Mouse (Mus musculus) cerebellum, postnatal 25 days (tissue): ENCODE data around the gene Dynll2.

Experiments
- DNase-seq, 2 experiments: peaks; one replicate each; pipeline ENCODE4 v3.0.0; 2021; ENCODE audit warnings: mixed read lengths in 2 of 2

Gene Dynll2

DNA sequence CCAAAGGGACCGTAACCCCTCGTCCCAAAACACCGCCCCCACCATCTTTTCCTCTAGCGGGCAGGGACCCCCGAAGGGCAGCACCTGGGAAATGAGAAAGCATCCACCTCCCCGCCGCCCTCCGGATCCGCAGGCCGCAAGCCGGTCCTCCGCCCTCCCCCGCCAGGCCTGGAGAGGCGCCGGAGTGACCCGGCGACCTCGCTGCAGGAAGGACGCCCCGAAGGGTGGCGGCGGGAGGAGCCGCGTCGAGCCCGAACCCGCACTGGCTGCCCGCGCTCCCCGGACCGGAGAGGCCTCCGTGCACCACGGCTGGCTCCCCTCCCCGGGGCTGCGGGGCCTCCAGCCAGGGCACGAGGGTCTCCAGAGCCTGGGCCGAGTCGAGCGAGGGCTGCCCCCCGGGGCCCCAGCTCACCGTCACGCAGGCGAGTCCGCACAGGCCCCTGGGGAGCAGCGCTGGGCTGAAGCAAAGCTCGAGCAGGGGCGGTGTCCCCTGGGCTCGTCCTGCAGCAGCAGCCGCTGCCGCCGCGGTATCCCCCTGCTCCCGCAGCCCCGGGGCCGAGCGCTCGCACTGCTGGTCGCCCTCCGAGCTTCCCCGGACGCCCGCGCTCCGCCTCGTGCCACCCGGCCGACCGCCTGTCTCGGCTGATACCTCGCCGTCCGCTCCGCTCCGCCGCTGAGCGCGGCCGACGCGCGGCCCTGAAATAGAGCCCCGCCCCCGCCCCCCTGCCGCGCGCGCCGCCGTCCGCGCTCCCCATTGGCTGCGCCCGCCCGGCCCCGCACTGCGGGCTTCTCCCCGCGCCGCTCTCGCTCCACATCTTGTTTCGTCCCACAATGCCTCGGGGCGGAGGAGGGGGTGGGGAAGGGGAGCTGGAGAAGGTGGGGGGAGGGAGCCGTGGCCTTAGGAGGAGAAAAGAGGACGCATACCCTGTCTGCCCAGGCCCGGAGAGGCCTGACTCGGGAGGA lies at the start of gene Dynll2:
Gene Dynll2, minus strand, starts transcription at position 703 of the 963 bp plus-strand sequence.
- DNase-seq = peak; percentile 91 to 97

DNA sequence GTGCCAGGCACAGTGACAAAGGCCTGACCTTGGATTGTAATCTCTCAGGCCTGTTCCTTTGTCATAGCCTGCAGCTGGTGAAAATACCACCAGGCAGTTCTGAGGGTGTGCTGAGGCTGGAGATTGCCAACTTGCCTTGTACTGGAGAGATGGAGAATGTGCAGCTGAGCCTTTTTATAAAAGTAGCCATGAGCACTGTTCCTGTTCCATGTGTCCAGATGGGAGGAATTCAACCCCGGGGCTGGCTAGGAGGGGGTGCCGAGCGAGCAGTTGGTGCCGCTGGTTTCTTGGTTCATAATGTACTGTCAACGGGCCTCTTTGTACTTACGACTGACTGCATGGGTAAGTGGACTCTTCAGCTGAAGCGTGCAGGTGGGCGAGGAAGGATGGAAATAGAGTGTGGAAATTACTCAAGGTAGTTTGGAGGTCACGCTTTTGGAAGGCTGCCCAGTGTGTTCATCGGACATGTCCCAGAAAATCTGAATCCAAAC lies 49.5 kb upstream of the Dynll2 start:
- DNase-seq = no peak

DNA sequence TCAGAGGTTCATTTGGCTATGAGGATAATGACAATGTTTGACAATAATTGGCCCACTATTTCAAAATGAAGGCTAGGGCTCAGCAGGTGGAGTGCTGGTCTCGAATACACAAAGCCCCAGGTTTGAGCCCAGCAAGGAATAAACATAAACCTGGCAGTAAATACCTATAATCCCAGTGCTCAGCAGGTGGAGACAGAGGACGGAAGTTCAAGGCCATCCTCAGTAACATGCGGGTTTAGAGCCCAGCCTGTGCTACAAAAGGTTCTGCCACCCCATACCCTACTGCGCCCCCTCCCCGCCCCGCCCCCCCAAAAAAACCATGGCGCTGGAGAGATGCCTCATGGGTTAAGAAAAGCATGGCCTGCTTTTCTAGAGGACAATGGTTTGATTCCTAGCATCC lies 48.6 kb upstream of the Dynll2 start:
- DNase-seq = no peak

GRCm38 (mm10) chr11:88031753-88032152 lies 44.4 kb upstream of the Dynll2 start:
- no peak for DNase-seq

DNA sequence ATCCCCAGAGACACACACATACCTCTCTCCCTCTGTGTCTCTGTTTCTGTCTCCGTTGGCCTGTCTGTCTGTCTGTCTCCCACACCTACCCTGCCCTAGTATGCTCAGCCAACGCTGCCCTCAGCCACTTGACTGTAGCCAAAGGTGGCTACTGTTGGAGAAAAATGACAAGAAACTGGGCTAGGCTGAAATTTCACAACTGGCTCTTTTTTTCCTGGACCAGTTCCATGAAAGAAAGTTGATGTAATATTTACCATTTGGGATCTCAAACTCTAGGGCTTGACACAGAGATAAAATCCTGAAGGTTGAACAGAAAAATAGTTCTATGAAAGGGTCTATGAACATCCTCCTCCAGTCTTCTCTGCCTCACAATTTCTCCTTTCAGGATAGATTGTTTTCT lies 43.5 kb upstream of the Dynll2 start:
- DNase-seq = no peak

DNA sequence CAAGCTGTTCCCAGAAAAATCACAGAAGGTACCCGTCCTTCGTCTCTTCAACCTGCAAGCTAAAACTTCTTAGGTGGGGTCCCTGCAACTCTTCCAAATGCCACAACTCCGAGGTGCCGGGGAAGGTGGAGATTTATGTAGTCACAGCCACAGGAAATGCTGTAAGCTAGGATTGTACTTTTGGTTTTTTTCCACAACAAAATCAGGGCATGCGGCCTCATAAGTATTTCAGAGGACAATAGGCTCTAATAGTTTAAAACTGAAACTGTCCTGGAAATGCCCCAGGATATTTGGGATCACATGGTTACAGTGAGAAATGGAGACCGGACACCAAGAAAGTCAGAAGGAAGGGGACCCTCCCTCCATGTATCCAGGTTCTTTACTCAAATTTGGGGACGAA lies 42.9 kb upstream of the Dynll2 start:
- no peak for DNase-seq

DNA sequence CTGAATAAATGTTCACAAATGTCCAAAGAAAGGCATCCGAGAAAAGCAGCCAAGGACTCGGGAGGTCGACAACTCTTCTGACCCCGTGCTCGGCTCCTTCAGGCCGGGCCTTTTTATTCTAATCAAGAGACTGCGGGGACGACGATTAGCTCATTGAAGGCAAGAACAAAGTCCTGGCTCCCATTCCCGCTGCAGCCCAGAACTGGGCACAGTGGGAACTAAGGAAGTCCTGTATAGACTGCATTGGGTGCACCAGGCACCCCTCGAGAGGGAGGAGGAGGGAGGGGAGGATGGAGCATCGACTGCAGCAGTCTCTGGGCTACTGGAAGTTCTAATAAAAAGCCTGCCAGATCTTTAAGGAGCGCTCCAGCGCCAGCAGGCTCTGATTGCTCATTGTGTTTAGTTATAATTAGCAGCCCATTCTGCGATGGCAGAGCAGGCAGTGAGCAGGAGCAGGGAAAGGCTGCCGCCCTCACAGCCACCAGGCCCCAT lies 40.9 kb upstream of the Dynll2 start:
- DNase-seq = peak in 1 of 2 experiments; percentile 13

- DNase-seq = no peak
These were observed 40.2 kb upstream of the Dynll2 start for GRCm38 (mm10) chr11:88027391-88028035.

DNA sequence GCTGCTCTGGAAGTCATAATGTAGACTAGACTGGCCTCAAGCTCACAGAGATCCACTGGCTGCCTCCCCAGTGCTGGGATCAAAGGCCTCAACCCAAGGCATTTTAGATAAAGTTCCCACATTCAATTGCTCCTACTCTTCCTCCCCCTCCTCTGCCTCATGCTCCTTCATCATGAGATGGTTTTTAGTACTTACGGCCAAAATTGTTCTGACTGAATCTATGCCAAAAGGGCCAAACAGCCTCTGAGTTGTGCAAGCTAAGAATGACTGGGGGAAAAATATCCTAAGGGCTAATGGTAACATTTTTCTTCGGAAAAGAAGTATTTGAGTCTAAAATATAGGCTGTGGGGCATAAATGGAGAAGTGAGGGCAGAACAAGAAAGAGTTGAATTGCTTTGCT lies 36.6 kb upstream of the Dynll2 start:
- DNase-seq = no peak

- no peak for DNase-seq
These were observed 28.5 kb upstream of the Dynll2 start for GRCm38 (mm10) chr11:88015795-88016194.

GRCm38 (mm10) chr11:88015161-88015560 lies 27.8 kb upstream of the Dynll2 start:
- DNase-seq = no peak

DNA sequence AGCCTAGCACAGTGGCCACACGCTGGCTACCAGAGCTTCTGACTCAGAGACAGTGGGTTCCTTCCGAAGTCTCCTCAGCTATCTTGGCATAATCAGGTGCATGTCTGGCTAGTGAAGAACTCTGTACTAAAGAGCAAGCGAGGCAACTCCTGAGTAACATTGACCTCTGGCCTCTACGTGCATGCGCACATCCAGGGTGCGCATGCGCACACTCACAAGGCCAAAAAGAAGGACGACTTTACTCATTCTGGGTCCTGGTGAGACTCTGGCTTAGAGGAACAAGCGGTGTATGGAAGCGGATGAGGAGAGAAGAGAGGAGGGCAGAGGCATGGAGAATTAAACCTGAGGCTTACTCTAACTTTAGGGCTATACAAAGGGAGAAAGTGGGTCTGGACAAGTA lies 26.3 kb upstream of the Dynll2 start:
- no peak for DNase-seq

DNA sequence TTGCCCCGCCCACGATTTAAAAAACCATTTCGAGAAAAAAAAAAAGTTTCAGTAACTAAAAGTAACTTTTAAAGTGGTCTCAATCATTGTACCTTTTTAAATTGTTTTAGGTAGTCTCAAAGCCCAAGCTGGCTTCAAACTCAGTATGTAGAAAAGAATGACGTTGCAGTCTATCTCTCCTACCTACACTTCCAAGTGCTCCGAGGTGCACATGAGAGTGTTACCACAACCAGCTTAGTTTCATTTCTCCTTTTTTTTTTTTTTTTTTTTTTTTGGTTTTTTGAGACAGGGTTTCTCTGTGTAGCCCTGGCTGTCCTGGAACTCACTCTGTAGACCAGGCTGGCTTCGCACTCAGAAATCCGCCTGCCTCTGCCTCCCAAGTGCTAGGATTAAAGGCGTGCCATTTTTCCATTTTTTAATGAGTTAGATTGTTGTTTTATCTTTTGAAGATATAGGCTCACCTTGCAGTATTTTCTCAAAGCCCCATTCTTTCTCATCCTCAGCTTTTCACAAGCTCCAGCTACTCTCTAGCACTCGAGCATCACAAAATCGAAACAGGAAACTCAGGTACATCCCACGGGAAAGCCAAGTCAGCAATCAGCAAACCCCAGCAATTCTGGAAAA lies 25.4 kb upstream of the Dynll2 start:
- no peak for DNase-seq

- no peak for DNase-seq
These were observed 24.6 kb upstream of the Dynll2 start for GRCm38 (mm10) chr11:88011914-88012419.

GRCm38 (mm10) chr11:88011208-88011913 lies 24.0 kb upstream of the Dynll2 start:
- DNase-seq = no peak

DNA sequence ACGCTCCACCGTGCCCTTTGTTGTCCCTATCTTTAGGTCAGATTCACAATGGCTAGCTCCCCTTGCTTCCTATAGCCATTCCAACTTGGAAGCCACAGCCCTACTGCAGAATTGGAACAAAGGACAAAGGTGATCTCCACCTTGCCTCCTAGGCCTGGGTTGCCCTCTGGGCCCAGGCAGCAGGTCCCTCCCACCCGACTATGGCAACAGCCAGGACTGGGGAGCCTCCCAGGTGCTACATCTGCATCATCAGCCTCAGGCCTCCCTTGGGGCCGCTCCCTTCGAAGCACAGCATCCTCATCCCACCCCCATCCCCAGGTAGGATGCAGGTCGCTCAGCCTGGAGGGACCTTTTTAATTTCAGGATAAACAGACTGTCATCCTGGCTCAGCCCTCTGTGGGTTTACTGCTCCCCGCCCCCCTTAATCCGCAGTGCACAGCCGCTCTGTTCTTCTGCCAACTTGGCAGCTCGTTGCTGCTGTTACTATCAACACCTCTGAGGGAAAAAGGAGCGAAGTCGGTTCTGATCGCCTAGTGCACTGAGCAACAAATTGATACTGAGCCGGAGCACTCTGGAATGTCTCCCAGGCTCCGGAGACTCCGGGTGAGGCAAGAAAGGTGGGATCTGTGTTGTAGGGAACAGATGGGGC lies 22.3 kb upstream of the Dynll2 start:
- peak; percentile 62 to 72 for DNase-seq

DNA sequence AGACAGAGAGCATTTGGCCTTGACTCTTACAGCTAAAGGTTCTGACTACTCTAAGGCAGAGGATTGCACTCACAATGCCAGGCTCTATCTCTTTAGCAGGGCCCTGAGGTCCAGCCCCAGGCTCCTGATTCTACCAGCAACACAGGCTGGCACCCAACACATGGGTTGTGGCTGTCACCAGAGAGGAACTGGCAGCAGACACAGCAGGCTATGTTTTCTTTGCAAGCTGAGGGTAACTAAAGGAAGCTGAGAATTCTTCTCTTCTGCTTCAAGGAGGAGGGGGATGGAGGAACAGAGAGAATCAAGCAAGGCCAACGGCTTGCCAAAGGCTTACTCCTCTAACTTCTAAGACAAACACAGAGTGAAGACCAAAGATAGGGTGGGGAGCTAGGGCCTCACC lies 21.3 kb upstream of the Dynll2 start:
- no peak for DNase-seq

DNA sequence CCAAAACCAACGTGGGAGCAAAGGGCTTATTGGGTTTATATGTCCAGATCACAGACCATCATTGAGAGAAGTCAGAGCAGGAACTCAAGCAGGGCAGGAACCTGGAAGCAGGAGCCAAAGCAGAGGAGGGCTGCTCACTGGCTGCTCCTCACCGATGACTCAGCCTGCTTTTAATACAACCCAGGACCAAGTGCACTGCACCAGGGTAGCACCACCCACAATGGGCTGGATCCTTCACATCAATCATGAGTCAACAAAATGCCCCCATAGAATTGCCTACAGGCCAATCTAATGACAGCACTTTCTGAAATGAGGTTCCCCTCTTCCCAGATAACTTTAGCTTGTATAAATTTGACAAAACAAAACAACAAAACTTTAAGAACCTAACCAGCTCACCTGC lies 16.8 kb upstream of the Dynll2 start:
- DNase-seq = no peak

DNA sequence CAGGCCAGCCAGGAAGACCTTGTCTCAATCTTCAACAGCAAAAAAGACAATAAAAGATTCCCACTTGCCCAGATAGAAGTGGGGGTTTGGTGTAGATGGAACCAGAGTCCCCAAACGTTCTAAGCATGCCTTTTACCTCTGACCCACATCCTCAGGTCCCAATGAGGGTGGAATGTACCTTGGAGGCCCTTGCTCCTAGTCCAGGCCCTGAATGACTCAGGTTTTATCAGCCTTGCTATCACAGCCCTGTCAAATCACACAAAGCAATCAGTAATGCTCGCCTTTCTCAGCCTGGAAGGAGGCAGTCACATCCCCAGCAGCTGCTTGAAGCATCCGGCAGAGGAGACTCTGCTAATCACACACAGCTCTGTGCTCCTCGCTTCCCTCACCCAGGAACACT lies 15.4 kb upstream of the Dynll2 start:
- DNase-seq = no peak

DNA sequence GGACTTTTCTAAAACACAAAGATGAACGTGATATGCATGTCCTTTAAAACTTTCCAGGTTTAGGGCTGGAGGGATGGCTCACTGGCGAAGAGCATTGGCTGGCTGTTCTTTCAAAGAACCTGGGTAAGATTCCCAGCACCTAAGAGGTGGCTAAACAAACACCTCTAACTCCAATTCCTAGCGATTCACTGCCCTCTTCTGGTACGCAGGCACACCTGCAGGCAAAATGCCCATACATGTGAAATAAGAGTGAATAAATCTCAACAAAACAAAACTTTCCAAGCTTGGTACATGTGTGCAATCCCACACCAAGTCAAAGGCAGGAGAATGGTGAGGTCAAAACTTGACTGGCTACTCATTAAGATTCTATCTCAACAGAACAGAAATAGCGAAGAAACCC lies 12.4 kb upstream of the Dynll2 start:
- no peak for DNase-seq

DNA sequence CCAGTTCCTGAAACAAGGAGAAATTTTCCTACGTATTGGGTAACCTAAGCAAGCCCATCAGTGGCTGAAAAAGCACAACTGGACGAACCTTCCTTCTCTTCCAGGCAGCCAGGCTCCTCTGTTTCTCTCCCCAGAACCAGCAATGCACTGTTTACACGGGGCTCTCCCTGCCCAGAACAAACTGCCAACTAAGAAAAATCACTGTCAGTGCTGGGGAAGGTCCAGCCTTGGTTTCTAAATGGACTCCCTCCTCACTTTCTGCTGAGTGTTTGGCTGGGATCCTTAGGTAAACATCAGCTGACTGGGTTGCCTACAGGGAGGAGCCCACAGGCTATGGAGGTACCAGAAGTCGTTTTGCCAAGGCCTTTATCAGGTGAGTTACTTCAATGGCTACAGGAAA lies 4.5 kb upstream of the Dynll2 start:
- no peak for DNase-seq

DNA sequence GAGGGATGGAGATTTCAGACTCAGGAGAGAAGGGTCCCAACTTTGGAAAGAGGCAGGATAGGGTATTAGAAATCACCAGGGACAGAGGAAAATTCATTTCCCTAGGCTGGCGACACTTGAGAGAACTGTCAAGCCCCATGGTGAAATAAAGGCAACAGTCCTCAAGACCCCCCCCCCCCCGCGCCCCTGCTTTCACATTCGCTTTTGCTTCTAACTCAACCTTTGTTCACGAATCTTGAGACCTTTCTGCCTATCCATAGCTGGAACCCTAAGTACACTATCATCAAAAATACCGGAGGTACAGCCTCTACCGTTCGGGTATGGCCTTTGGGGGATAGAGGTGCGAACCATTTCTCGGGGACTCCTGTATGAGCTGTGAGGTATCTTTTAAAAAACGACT lies 528 bp upstream of the Dynll2 start:
- no peak for DNase-seq
